Mouse (Mus musculus) small intestine, adult 10 weeks (tissue): ENCODE data around the gene Xpc. TPM values are rescaled to one million over a fixed set of nuclear protein-coding genes. Genes with fewer than 3 reads are reported as not detected.

Source experiments
- polyA plus RNA-seq: library from polyadenylated mRNA; stranded (reverse); fragments of 350-450 nt; fragmentation: Illumina TruSeq; extraction: RNeasy Lipid Tissue Mini Kit (QIAGEN cat#74804); gene quantifications from one replicate; pipeline ENCODE4 v1.2.3, GENCODE M21; 2014; ENCODE audit warnings: low replicate concordance

Xpc gene
- polyA plus RNA-seq, result 2.4 TPM

GRCm38 (mm10) chr6:91515545-91516449 is at the start of gene Xpc, which contains the start of gene Lsm3:
Xpc (minus strand) TSS chr6:91515888.
Lsm3 (plus strand) TSS chr6:91515928.

DNA sequence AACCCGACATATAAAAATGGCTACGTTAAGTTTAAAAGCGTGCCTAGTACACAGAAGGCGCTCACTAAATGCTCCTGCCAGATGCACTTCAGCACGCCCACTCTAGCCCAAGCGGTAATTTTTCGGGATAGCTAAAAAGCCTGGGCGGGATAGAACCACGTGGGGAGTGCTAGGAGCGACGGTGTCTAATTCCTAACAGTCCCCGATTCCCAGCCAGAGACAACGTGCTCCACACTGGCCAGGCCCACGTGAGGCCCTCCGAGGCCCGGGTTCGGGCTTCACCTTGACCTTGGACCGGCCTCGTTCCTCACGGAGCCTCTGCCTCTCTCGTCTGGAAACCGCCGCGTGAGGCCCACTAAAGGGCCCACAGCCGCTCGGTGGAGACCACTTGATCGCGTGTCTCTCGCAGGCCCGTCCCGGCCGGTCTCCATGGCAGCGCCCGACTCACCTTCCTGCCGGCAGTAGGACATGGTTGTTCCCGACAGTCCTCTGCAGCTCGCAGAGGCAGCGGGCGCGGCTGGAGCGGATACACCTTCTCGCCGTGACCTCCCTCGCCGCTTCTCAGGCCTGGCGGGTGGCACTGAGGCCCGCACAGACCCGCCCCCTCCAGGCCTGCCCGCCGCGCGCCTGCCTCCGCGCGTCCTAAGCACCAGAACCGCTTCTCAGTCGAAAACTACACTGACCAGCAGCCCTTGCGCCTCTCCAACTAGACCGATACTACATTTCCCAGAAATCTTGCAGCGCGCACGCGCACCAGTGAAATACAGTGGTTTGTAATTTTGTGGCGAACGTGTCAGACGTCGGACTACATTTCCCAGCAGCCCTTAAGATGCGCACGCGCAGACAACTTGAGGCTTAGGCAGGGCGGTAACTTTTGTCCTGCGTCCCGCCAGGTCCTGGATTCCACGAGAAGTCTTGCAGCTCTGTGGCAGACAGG is 42.6 kb downstream of the Xpc start, which contains the start of the genes Chchd4 and Tmem43:
Chchd4 (minus strand) TSS at position 679 of the 937 bp plus-strand sequence.
Tmem43 (plus strand) TSS at position 836 of the 937 bp plus-strand sequence.

Other genes with a start within 250 kb of the Xpc start
- not detected for gene Wnt7a, start 104.5 kb downstream of the Xpc start, polyA plus RNA-seq
- gene Chchd4, start 42.3 kb downstream of the Xpc start, polyA plus RNA-seq, result 12.3 TPM
- 6.6 TPM for gene Tmem43, start 42.2 kb downstream of the Xpc start, polyA plus RNA-seq
- gene Lsm3, start within 50 bp of the Xpc start, polyA plus RNA-seq, result 91.4 TPM
- 70.4 TPM for gene Slc6a6, start 168.2 kb upstream of the Xpc start, polyA plus RNA-seq